10 mouse cellular contexts compared by ENCODE assay signal in genomic region chr11:84529143-84529755, GRCm38 (mm10). TPM values are rescaled to one million over a fixed set of nuclear protein-coding genes. Genes with fewer than 3 reads are reported as not detected.
DNase-seq lines count a peak whose midpoint lies in the region; ATAC-seq lines count a peak whose summit lies in the region.
"Had no signal": no experiment of that assay in that cellular context is flagged by ENCODE, and none has a peak within 500 bp of the region (broad histone marks: within the 10 kb centered on the region; RNA-seq: fewer than 3 reads in every experiment).

No protein-coding gene starts in this region.

- peak; percentile 45 for DNase-seq in kidney, adult 11 months
- no peak for DNase-seq in kidney, adult 8-10 months
- peak; percentile 53 to 72 for DNase-seq in kidney, postnatal 4 days
- no peak for DNase-seq in adrenal gland, adult 2 months
- no peak for DNase-seq in lung, postnatal 10 days
- DNase-seq in urinary bladder, postnatal 36 days (ENCODE audit: low spot score in 2 of 2) = no peak

- peak overlapping the region; percentile 16 for H3K4me2 ChIP-seq in forebrain, embryonic 16.5 days (ENCODE audit: low read length)
- H3K4me2 ChIP-seq in neural tube, embryonic 15.5 days = peak overlapping the region; percentile 70

- peaks cover 24% of the 10 kb centered on the region for H3K4me1 ChIP-seq in forebrain, embryonic 16.5 days (replicated peaks; ENCODE audit: control insufficient read depth, insufficient read depth, low read length)
- peaks cover 38% of the 10 kb centered on the region for H3K4me1 ChIP-seq in neural tube, embryonic 15.5 days

- WGBS in forebrain, embryonic 16.5 days = under 1% methylated on average over 24 of the region's 24 CpGs
- WGBS in neural tube, embryonic 15.5 days = 3% methylated on average over 24 of the region's 24 CpGs

- ATAC-seq in forebrain, embryonic 16.5 days = no peak
- no peak for ATAC-seq in neural tube, embryonic 15.5 days (ENCODE audit: low FRiP score)

- no peaks in the 10 kb centered on the region for H3K9me3 ChIP-seq in forebrain, embryonic 16.5 days (ENCODE audit: control insufficient read depth, low read length)
- no peaks in the 10 kb centered on the region for H3K9me3 ChIP-seq in neural tube, embryonic 15.5 days (replicated peaks)

- no peak overlapping the region for H3K9ac ChIP-seq in forebrain, embryonic 16.5 days (replicated peaks; ENCODE audit: low read depth, low read length)
- H3K9ac ChIP-seq in neural tube, embryonic 15.5 days (replicated peaks) = peak overlapping the region; percentile 62

- H3K27ac ChIP-seq in forebrain, embryonic 16.5 days (ENCODE audit: low read length) = no peak overlapping the region
- H3K27ac ChIP-seq in neural tube, embryonic 15.5 days (replicated peaks) = peak overlapping the region; percentile 78

- H3K36me3 ChIP-seq in forebrain, embryonic 16.5 days (ENCODE audit: control insufficient read depth, insufficient read depth) = no peaks in the 10 kb centered on the region
- no peaks in the 10 kb centered on the region for H3K36me3 ChIP-seq in neural tube, embryonic 15.5 days
- H3K36me3 ChIP-seq: G1E had no signal

- no peak overlapping the region for H3K4me3 ChIP-seq in forebrain, embryonic 16.5 days (replicated peaks; ENCODE audit: low read length)
- H3K4me3 ChIP-seq in neural tube, embryonic 15.5 days (replicated peaks) = peak overlapping the region; percentile 50

- peaks cover 72% of the 10 kb centered on the region for H3K27me3 ChIP-seq in forebrain, embryonic 16.5 days (replicated peaks; ENCODE audit: control insufficient read depth, insufficient read depth, low read length)
- H3K27me3 ChIP-seq in neural tube, embryonic 15.5 days (replicated peaks) = peaks cover 73% of the 10 kb centered on the region

RNA-seq across cellular contexts. Expression of gene Lhx1, which starts 3.9 kb away (rescaled TPM):
- polyA plus RNA-seq in forebrain, embryonic 16.5 days (2015; fragmentation: Nextera tagmentation; extraction: Ambion mirVana) = 2.7 and 3.0 TPM in 2 replicates
- 30.0 and 37.6 TPM in 2 replicates for polyA plus RNA-seq in neural tube, embryonic 15.5 days (2015; fragmentation: Nextera tagmentation; extraction: Ambion mirVana)
- not detected for total RNA-seq in adrenal gland, adult 2 months (2021)
- polyA plus RNA-seq in adrenal gland, adult 2 months (2012; rRNA removed) = not detected in 2 replicates
- total RNA-seq: liver, adult 2 months had no signal
- polyA plus RNA-seq: G1E; liver, adult 2 months had no signal

RNA-seq across cellular contexts. Expression of gene Aatf, which starts 15.9 kb away (rescaled TPM):
- 56.9 and 58.5 TPM in 2 replicates for polyA plus RNA-seq in forebrain, embryonic 16.5 days (2015; fragmentation: Nextera tagmentation; extraction: Ambion mirVana)
- 49.8 and 53.9 TPM in 2 replicates for polyA plus RNA-seq in neural tube, embryonic 15.5 days (2015; fragmentation: Nextera tagmentation; extraction: Ambion mirVana)
- 10 to 100 TPM; 21.1 to 24.8 TPM for total RNA-seq in adrenal gland, adult 2 months (2021)
- 4.1 and 7.2 TPM in 2 replicates for polyA plus RNA-seq in adrenal gland, adult 2 months (2012; rRNA removed)

Comparison
In these comparisons a context has a peak if more than half of its experiments do, and no peak if none do; other contexts are left out.
1. DNase-seq: peak in kidney, adult 11 months (single experiment) and kidney, postnatal 4 days (2 of 2); none in kidney, adult 8-10 months (0 of 2), adrenal gland, adult 2 months (single experiment), lung, postnatal 10 days (single experiment) and urinary bladder, postnatal 36 days (0 of 2).